Mouse (Mus musculus): ENCODE results near the gene Gm49321. TPM values are rescaled to one million over a fixed set of nuclear protein-coding genes. Genes with fewer than 3 reads are reported as not detected.

The Gm49321 gene
- total RNA-seq (2021), result 10 to 100 TPM in 1 of 2 experiments, 1 to 10 TPM in 1; 9.5 to 15.6 TPM
- long read RNA-seq, result 0 reads

GRCm38 (mm10) chr12:73937353-73937752, at the start of gene Gm49321:
Gene Gm49321 (plus strand): TSS chr12:73937653.
- DNase-seq (ENCODE audit: low spot score in 2 of 2), result no peak

GRCm38 (mm10) chr12:73888003-73888783, 49.3 kb upstream of the Gm49321 start:
- DNase-seq (ENCODE audit: low spot score in 2 of 2), result no peak

- DNase-seq (ENCODE audit: low spot score in 2 of 2), result no peak
These were observed 47.9 kb upstream of the Gm49321 start for GRCm38 (mm10) chr12:73889571-73889970.

GRCm38 (mm10) chr12:73890086-73890485, 47.4 kb upstream of the Gm49321 start:
- no peak for DNase-seq (ENCODE audit: low spot score in 2 of 2)

- no peak for DNase-seq (ENCODE audit: low spot score in 2 of 2)
These were observed 44.8 kb upstream of the Gm49321 start for GRCm38 (mm10) chr12:73892616-73893015.

- DNase-seq (ENCODE audit: low spot score in 2 of 2), result no peak
These were observed 42.6 kb upstream of the Gm49321 start for GRCm38 (mm10) chr12:73894838-73895237.

- no peak for DNase-seq (ENCODE audit: low spot score in 2 of 2)
These were observed 41.8 kb upstream of the Gm49321 start for GRCm38 (mm10) chr12:73895674-73896073.

GRCm38 (mm10) chr12:73896471-73896870, 41.0 kb upstream of the Gm49321 start:
- no peak for DNase-seq (ENCODE audit: low spot score in 2 of 2)

GRCm38 (mm10) chr12:73898281-73898680, 39.2 kb upstream of the Gm49321 start:
- DNase-seq (ENCODE audit: low spot score in 2 of 2), result no peak

GRCm38 (mm10) chr12:73904133-73904934, 33.1 kb upstream of the Gm49321 start:
- DNase-seq (ENCODE audit: low spot score in 2 of 2), result no peak

GRCm38 (mm10) chr12:73905041-73905440, 32.4 kb upstream of the Gm49321 start:
- DNase-seq (ENCODE audit: low spot score in 2 of 2), result no peak

- no peak for DNase-seq (ENCODE audit: low spot score in 2 of 2)
These were observed 31.9 kb upstream of the Gm49321 start for GRCm38 (mm10) chr12:73905555-73905954.

- DNase-seq (ENCODE audit: low spot score in 2 of 2), result no peak
These were observed 30.3 kb upstream of the Gm49321 start for GRCm38 (mm10) chr12:73907079-73907672.

GRCm38 (mm10) chr12:73907673-73908150, 29.7 kb upstream of the Gm49321 start:
- DNase-seq (ENCODE audit: low spot score in 2 of 2), result peak; percentile 96 to 98

GRCm38 (mm10) chr12:73908274-73909012, 29.0 kb upstream of the Gm49321 start:
- peak; percentile 30 to 33 for DNase-seq (ENCODE audit: low spot score in 2 of 2)

- no peak for DNase-seq (ENCODE audit: low spot score in 2 of 2)
These were observed 28.4 kb upstream of the Gm49321 start for GRCm38 (mm10) chr12:73909013-73909575.

GRCm38 (mm10) chr12:73918479-73918878, 19.0 kb upstream of the Gm49321 start:
- no peak for DNase-seq (ENCODE audit: low spot score in 2 of 2)

GRCm38 (mm10) chr12:73930266-73930665, 7.2 kb upstream of the Gm49321 start:
- DNase-seq (ENCODE audit: low spot score in 2 of 2), result no peak

- no peak for DNase-seq (ENCODE audit: low spot score in 2 of 2)
These were observed 6.2 kb upstream of the Gm49321 start for GRCm38 (mm10) chr12:73931274-73931673.

- no peak for DNase-seq (ENCODE audit: low spot score in 2 of 2)
These were observed 2.9 kb upstream of the Gm49321 start for GRCm38 (mm10) chr12:73934528-73934927.

GRCm38 (mm10) chr12:73939542-73939941, 2.1 kb downstream of the Gm49321 start:
- DNase-seq (ENCODE audit: low spot score in 2 of 2), result no peak

Data from layer of hippocampus, adult 18-20 months (tissue).